ENCODE assay signal across 11 mouse cellular contexts in genomic region chr15:84246195-84246594, GRCm38 (mm10).
"Had no signal": no experiment of that assay in that cellular context is flagged by ENCODE, and none has a peak within 500 bp of the region (broad histone marks: within the 10 kb centered on the region; RNA-seq: fewer than 3 reads in every experiment).

No protein-coding gene starts in this region.

- H3K27me3 ChIP-seq: liver, embryonic 15.5 days; neural tube, embryonic 12.5 days had no signal

- H3K9me3 ChIP-seq: limb, embryonic 10.5 days; liver, embryonic 15.5 days had no signal

- H3K27ac ChIP-seq: left cerebral cortex, adult 2 months; limb, embryonic 10.5 days; liver, embryonic 15.5 days; neural tube, embryonic 12.5 days; stomach, postnatal 0 days had no signal

- H3K4me1 ChIP-seq: liver, embryonic 15.5 days had no signal

- H3K4me2 ChIP-seq: liver, embryonic 11.5 days; liver, embryonic 15.5 days; midbrain, embryonic 11.5 days; neural tube, embryonic 12.5 days had no signal

- H3K36me3 ChIP-seq: liver, embryonic 15.5 days; neural tube, embryonic 12.5 days had no signal

- H3K4me3 ChIP-seq: left cerebral cortex, adult 2 months; limb, embryonic 10.5 days; liver, embryonic 15.5 days; neural tube, embryonic 12.5 days had no signal

- ATAC-seq: lung, postnatal 0 days had no signal

- H3K9ac ChIP-seq: liver, embryonic 15.5 days; neural tube, embryonic 12.5 days had no signal

- DNase-seq: kidney, postnatal 14 days; lung, adult 2 months; thymus, postnatal 14 days had no signal
